Mouse (Mus musculus): ENCODE results near the gene Ptprn2. TPM values are rescaled to one million over a fixed set of nuclear protein-coding genes. Genes with fewer than 3 reads are reported as not detected.

The Ptprn2 gene
- total RNA-seq, 4 experiments from 2014 or later, result 0.10 TPM; not detected in 3

DNA sequence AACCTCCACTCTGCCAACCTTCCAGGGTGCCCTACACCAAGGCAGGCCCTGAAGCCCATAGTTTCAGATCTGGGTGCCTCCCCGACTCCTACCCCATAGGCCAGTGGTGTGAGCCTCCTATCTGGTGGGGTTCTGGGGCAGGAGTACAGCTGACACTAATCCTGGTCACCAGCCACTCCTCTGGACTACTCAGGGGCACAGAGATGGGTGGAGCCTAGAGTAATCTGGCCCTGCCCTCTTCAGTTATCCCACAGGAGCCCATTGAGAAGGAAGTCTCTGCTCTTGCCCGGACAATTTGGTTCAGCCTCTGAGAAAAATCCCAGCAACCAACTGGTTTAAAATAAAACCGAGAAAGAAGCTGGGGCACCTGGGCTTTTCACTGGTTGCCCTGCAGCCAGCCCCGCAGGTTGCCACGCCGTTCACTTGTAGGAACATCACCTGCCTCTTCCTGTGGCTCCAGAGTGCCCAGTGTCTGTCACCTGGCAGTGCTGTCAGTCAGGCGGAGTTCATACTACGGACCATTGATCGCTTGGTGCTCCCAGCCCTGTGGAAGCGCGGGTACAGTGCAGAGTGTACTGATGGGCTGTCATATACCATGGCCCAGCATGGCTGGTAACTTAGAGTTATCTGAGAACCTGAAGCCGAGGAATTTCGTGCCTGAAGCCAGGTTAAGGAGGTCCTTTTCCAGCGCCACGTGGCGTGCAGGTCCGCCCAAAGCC lies 673.6 kb downstream of the Ptprn2 start:
- no peak for DNase-seq (ENCODE audit: low spot score in 2 of 2)

DNA sequence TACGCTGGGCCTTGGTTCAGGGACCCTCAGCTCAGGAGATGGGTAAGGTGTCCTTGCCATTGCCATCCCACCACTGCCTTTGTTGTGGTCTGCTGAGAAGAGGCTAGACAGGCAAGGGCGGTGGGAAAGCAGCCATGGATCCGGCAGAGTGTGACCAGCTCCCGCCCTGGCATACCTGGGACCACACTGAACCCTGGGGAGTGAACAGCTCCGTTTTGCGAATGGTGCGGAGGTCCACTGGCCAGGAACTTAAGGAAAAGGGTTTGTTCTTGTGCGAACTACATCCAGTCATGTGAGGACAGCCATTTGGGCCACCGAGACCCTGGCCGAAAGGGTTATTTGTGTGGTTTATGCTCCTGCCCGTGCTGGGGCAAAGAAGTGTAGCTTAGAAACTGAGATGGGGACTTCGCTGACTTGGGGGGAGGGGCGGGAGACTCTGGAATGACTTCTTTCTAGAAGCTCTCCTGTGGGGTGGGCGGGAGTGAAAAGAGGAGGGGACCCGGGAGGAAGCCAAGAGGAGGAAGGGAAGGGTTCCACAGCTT lies 674.2 kb downstream of the Ptprn2 start:
- DNase-seq (ENCODE audit: low spot score in 2 of 2), result no peak

DNA sequence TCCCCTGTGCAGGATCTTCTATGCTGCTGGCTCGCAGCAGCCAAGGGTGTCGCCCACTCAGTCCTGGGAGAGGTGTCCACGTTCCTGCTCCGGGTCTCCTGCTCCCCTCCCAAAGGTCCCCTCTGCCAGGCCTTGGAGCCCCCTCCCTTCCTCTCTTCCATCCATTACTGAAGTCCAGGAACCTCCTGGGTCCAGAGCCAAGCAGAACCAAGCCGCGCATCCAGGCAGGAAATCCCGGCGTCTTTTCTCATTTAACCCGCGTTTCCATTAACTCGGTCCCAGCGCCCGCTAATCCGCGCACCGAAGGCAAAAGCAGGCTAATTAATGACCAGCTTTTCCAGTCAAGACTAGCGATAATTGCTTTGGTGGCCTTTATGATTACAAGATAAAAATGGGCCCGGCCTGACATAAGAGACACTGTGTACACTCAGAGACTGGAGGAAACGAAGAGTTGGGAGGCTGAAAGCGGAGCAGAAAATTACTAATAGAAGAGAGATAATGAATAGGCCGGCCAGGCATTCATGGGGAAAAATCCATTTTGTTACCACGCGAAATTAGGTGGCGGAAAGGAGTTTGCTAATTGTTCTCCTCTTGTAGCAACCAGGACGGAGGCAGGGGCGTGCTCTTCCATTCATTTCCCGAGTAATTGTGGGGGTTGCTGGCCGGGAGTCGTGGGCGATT lies 674.8 kb downstream of the Ptprn2 start:
- DNase-seq (ENCODE audit: low spot score in 2 of 2), result no peak

DNA sequence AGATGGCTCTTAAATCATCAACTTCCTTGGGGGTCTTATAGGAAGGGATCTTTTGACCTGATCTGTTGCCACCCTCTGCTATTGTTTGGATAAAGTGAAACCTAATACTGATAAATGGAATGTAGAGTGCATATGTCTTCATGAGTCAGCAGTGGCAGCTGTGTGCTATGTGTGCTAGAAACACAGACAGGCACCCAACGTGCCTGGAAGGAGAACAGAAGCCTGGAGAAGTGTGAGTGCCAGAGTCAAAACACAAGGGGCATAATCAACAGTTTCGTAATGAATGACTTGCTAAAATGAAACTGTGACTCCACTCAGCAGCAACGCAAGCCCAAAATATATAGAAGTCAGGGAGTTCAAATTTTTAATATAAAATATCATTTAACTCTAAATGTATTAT lies 676.7 kb downstream of the Ptprn2 start:
- DNase-seq (ENCODE audit: low spot score in 2 of 2), result no peak

DNA sequence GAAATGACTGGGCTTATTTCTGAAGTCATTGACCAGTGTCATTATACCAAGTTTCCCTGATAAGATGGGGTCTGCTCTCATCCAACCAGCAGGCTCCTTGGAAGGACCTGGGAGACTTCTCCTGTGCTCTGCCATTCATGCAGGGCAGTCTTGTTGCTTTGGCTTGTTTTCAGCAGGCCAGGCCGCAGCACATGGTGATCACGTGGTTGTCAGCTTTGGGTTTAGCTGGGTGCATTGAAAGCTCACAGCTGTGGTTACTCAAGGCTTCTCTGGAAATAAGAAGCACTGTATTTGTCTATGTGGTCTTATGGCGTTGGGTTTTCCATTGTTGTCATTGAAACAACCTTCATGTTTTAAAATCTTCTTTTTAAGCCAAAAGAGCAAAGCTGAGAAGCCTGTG lies 678.3 kb downstream of the Ptprn2 start:
- DNase-seq (ENCODE audit: low spot score in 2 of 2), result no peak

DNA sequence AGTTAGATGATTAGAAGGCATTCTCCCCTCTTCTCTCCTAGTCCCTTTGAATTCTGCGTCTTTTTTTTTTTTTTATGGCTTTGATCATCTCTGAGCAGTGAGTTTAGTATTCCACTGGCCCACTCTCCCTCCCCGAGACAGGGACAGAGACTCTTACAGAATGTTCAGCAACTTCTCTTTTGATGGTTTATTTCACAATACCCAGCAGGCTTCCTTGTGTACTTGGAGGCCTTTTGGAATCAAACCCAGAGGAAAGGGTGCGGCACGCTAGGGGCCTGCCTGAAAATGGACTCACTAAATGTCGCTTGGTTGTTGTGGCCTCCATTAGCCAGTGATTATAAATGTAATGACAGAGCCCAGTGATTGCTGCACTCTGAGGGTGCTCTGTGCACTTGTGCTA lies 680.7 kb downstream of the Ptprn2 start:
- no peak for DNase-seq (ENCODE audit: low spot score in 2 of 2)

DNA sequence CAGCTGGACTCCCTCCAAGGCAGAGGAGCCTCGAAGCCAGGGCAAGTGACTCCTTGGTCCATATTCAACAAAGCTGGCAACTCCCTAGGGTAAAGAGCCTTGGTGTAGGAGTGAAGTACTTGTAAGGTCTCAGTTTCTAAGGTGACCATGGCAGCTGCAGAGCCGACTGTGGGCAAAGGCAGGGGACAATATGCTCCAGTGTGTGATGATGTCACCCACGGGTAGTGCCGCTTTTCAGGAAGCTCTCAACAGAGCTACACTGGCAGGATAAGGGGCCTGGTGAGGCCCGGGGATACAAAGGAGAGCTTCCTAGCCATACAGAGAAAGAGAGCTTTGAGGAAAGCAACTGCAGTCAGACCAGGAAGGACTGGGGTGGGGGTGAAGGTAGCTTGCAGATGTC lies 684.1 kb downstream of the Ptprn2 start:
- DNase-seq (ENCODE audit: low spot score in 2 of 2), result no peak

DNA sequence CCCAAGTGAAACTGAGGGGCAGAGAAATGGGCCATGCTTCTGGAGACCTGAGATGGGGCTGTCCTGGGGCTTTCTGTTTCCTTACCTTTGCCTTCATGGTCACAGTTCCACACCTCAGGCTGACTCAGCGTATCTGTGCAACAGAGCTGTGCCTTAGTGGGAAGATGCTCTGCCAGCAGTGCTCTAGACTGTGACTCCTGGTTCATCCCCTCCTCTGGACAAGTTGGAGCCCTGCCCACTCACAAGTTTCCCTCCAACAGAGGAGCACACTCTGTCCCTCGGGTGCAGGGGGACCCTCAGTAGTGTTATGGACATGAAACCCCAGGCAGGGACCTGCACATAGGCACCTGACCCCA lies 687.0 kb downstream of the Ptprn2 start:
- DNase-seq (ENCODE audit: low spot score in 2 of 2), result no peak

DNA sequence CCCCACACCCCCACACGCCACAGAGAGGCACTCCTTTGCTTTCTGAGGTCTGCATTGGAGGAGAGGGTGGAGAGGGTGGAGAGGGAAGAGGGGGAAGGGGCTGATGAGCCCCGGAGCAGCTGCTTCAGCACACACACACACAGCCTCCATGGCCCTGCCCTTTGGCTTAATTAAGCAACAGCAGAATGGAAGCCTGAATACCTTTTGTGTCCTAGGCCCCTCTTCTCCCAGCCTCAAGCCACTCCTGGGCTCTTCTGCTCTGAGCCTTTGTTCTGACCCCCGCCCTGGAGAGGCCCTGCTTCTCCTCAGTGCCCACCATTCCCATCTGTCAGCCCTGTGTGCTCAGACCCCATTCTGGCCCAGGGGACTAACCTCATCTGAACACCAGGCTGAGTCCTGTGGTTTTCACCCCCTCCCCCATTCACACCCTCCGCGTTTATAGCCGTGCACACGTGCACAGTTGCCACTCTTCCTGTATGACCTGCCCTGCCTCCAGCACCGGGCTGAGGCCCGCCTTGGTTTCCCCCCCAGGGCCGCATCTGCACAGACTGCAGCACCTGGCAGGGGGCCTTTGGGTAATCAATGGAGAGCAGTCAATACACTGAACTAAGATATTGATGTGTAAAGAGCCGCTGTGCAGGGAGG lies 687.5 kb downstream of the Ptprn2 start:
- no peak for DNase-seq (ENCODE audit: low spot score in 2 of 2)

DNA sequence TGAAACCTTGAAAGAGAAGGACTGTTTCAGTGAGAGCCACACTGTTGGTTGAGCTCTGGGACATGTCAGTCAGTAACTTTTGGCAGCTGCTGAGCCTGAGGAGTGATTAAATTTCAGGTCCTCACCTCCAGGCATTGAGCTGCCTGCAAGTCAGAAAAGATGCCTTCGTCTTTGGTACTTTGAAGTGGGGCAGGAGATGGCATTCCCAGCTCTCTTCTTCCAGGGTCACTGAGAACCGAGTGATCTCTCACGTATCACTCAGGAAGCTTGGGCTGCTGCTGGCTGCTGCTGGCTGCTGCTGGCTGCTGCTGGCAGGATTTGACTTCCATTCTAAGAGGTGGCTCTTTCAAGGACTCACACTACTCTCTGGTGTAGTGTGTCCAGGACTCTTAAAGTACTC lies 688.7 kb downstream of the Ptprn2 start:
- DNase-seq (ENCODE audit: low spot score in 2 of 2), result no peak

DNA sequence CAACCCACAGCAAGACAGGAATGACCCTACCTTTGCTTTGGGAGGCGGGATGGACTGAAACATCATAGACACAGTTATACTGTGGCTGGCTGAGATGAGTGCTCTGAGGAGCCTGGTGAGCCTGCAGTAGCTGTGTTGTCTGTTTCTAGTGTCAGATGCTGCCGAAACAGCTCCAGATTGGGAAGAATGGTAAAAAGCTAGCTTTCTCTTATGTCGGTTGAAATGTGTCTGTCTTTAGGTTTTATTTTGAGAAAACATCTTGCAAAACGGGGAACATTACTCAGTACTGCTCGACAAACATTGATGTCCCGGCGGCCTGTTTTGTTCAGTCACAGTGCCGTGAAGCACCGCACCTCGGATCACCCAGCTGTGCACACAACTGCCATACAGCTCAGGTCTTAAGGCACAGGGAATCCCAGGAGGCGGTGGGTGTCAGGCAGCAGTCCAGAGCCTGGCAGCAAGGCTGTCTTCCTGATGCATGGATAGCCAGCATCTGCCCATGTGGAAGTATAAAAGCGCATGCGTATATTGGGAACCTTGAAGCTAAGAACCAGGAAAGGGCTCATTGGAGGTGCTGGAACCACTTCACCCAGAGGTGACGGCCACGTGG lies 689.7 kb downstream of the Ptprn2 start:
- DNase-seq (ENCODE audit: low spot score in 2 of 2), result no peak

DNA sequence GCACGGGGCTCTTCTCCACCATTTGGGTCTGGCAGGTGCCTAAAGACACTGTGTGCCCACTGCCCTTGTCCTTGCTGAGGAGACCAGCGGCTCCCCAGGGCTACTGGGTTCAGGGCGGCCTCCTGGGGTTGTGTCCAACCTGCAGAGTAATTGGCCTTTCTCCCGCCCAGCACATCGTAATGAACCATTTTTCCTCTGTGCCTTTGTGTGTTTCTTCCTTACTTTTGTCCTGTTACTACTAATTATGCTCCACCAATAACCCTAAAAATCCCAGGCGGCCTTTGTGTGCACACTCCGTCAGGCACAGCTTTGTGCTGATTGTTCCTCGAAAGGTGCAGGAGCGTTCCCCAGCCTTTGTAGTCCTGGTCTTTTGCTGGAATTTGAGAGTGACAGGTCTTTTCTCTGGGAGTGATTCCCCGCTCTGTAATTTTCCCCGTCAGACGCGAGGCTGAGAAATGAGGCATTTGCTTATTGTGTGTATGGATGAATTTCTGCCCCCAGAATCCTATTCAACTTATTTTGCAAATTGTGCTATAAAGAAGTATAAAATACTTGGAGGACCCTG lies 690.8 kb downstream of the Ptprn2 start:
- no peak for DNase-seq (ENCODE audit: low spot score in 2 of 2)

DNA sequence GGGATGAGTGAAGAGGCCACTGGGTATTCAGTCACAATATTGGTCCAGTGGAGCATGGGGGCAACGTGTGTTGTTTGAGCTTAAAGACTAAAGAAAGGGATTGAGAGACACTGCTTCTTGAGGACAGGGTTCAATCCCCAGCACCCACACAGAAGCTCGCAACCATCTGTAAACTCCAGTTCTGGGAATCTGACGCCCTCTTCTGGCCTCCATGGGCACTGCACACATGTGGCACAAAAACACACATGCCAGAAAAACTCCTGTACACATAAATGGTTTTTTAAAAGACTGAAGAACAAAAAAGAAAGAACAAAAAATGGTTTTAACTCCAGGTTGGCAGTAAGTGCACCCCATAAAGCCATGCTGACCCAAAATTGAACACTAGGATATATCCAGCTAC lies 701.6 kb downstream of the Ptprn2 start:
- no peak for DNase-seq (ENCODE audit: low spot score in 2 of 2)

DNA sequence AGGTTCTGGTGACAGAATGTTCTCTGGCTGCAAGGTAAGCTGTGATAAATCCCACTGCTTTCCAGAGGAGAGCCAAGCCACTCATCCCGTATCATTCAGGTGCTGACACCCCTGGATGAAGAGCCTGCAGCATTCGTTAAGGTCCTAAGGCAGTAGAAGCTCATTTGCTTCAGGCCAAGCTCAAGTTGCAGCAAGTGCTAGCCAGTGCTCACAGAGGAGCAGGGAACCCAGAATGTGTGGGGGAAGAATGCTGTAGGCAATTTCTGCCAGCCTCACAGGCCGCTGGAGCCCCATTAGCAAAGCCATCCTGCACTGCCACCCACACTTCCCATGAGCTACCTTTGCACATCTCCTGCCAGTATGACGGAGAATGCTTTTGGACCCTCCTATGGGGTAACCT lies 706.5 kb downstream of the Ptprn2 start:
- no peak for DNase-seq (ENCODE audit: low spot score in 2 of 2)

DNA sequence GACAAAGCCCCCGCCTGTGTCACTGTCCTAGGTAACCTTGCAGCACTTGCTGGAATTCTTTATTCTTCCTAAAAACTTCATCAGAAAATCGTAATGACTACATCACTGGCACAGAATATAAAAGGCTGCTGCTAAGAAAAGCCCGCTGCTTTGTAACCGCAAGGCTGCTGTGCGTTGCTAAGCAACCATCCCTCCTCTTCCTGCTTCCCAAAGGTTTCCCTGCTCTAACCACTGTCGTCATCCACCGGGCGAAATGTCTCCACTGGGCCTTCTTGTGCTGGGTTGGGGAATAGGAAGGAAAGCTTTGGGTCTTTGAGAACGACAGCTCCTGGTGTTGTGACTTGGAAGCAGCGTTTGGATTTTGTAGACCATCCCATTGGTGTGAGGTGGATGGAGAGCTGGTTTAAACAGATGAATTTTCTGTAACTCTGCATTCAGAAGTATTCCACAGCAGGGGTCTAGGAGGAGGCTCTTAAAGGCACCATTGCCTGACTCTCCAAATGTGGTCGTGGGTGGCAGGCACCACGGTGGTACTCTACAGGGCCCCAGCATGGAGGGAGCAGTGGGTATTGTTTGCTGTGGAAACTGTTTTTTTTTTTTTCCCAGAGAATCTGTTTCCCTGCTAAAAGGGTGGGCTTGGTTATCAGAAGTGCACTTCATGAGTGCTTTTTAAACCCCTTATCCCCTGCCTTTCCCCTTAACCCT lies 711.4 kb downstream of the Ptprn2 start:
- DNase-seq (ENCODE audit: low spot score in 2 of 2), result no peak

DNA sequence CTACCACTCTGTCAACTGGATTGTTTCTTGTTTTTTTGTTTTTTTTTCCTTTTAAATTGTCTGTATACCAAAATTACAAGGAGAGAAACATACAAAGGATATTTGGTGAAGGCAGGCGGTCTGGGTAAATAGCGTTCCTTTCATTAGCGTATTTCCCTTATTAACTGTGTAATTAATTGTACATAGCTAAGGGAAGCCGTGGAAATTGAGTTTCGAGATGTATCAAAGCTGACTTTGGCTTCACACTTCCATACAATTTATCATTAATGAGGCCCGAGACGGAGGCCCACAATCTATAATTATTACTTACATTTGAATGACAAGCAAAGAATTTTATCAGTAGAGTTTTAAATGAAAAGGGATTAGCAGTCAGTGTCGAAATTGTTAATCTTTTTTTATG lies 712.6 kb downstream of the Ptprn2 start:
- DNase-seq (ENCODE audit: low spot score in 2 of 2), result no peak

DNA sequence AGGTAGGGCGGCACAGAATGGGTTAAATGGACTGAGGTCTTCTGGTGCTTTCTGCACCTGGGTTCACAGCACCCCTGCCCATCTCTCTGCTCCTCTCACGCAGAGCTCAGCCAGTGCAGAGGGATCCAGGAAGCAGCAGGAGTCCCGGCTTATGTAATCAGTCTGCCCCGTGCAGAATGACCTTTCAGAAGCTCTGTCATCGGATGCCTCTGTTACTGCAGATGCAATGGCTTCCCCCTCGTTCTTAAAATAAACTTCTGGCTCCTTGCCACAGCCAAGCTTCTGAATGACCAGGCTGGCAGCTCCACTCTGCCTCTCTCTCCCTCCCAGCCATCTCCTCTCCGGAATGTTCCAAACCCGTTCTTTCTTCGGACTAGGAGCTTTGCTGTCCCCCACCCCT lies 714.6 kb downstream of the Ptprn2 start:
- DNase-seq (ENCODE audit: low spot score in 2 of 2), result peak; percentile 59 to 75

DNA sequence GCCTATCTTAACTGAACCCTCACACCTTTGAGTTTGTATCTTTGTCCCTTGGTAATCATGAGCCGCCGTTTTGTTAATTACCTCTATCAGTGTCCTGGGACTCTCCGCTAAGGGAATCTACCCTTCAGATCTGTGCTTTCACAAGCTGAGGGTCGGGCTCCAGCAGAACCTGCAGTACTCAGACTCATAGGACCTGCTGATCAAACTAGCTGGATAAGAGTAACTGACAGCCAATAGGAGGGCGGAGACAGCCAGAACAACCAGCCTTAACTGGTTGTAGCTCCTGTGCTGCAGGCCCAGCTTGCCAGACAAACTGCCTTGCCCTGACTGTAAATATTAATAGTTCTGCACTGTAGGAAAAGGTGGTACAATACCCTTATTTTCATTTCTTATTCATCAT lies 715.1 kb downstream of the Ptprn2 start:
- DNase-seq (ENCODE audit: low spot score in 2 of 2), result peak in 1 of 2 experiments; percentile 6

DNA sequence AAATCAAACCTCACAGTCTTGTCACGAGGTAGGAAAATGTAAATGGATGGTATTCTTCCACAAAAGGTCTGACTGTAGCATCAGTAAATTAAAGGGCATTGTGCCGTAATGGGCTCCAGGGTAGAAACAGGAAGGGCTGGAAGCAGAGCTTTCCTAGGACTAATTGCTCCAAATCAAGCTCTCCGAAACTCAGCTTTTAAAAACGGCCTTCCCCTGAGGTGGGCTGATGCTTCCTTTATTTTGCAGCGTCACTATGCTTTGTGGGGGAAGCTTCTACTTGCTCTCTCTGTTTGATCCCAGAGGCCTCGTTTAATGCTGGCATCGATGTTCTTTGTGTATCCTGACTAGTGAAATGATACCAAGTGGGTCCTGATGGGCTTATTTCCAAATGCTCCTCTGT lies 718.0 kb downstream of the Ptprn2 start:
- no peak for DNase-seq (ENCODE audit: low spot score in 2 of 2)

DNA sequence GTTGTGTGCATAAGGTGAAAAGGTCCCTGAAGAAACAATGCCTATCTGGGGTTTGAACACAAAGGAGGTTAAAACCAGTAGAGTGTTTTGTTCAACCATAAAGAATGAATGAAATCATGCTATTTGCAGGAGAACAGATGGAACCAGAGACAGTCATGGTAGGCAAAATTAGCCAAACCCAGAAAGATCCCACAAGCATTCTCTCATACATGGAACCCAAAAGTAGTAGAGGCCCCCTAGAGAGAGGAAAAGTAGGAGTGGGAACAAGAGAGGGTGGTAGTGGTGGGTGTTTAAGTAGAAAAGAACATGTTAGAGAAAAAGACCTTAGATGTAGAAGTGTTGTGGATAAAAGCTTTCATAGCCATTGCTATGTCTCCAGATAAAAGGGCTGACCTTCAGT lies 719.4 kb downstream of the Ptprn2 start:
- no peak for DNase-seq (ENCODE audit: low spot score in 2 of 2)

DNA sequence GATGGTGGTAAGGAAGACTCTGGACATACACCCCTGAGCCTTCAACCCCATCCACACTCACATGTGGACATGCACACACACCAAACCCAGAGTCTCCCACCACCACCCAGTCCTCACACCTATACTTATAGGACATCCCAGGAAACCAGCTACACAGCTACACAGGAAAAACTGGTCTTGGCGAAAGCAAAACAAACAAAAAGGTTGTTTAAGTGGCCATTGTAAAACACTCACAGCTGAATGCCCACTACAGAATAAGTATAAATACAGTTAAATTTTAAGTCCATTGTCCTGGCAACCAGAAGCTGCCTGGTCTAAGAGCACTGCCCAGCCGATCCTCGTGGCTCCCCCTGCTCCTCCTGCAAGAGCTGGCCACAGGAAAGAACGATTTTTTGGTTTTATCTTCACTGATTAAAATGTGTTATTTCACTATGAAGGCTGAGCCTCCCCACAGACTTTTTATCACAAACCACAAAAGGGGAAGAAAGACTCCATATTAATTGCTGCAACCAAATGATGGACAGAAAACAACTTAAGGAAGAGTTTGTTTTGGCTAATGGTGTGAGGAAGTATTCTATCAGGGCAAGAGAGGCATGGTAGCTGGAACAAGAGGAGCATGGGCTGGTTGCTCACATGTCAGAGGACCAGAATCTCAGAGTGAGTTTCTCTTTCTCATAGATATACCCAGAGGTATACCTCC lies 722.1 kb downstream of the Ptprn2 start:
- DNase-seq (ENCODE audit: low spot score in 2 of 2), result no peak

Data from gastrocnemius, adult 8-10 months (tissue).